Mouse (Mus musculus) frontal cortex, postnatal 14 days (tissue): ENCODE measurements around the gene Lyg1.

Experiments
- DNase-seq, 2 experiments: peaks; one replicate each; pipeline ENCODE4 v3.0.0; 2022; ENCODE audit warnings: low spot score in 2 of 2

Lyg1 gene

DNA sequence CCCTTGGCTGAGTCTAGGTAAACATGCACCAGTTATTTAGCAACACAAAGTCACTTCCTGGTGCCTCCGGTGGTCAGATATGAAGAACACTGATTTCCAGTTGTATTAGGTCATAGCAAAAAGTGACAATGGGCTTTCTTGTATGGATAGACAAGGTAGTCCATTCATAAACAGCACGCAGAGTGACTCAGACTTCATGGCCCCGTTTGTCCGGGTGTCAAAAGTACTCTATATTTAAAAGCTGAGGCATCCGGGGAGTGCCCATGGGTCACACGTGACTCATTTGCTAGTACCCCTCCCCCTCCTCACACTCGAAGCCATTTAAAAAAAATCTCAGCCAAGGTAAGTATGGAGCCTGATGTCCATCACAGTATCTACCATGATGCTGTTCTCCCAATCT, 2.8 kb downstream of the Lyg1 start:
- no peak for DNase-seq

DNA sequence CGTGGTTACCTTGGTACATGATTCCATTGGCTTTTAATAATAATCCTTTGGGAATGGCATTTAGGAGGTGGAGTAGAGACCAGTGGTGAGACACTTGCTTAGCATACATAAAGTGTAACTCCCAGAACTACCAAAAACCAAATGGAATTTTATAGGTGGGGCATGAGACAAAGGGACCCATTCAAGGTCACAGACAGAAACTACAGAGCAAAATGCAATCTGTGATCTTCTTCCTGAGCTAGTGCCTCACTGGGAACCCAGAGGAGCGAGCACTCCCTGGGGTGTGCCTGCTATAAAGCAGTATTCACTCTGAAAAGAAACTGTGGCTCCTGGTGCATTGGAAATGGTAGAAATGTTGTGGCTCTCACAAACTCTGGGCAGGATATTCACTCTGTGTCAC, 8.7 kb downstream of the Lyg1 start:
- DNase-seq: no peak

DNA sequence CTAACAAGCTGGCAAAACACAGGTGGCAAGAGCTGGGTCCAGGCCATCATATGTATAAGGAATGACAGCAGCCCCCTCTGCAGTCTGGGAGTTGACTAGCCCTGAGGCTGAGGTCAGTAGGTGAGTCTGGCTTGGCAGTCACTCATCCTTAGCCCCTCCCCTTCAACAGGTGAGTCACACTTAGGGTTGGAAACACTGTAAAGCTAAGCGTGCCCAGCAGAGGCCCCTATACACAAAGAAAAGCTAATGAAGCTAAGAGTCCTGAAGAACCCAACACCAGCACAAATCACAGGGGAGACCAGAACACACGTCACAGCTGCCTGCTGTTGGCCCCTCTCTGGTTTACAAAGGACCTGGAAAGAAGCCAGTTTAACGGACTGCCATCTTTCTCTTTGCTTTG, 25.8 kb downstream of the Lyg1 start:
- DNase-seq: no peak

DNA sequence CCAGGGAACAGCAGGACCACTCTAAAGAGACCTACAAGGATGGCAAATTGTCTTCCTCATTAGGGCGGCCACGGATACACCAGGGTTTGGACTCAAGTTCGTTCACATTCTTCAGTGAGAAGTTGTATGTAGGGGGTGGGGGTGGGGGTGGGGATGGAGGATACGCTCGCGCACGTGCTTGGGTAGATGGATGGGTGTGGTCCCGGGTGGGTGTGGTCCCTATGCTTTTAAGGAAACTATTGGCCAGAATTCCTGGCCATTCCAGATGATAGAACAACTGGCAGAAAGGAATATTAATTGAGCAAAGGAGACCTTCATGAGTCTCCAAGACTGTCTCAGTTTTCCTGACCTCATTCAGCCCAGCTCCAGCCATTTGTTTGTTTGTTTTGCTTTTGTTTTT, 31.6 kb downstream of the Lyg1 start:
- DNase-seq: no peak

DNA sequence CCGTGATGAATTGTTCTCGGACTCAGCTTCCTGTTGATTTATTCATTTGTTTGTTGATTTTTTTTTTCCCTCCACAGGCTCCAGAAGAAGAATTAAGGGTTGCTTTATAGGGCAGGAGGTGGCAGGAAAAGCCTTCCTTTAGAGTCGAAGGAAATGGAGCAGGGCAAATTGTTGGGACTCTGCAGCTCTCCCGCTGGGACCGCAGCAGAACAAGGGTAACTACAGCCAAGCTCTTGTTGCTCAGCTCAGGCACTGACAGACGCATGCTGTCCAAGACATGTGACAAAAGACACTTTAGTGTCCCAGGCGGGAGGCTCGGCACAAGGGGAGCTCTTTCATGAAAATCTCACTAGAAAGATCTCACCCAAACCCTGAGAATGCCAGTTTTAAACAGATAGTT, 35.0 kb downstream of the Lyg1 start:
- no peak for DNase-seq

DNA sequence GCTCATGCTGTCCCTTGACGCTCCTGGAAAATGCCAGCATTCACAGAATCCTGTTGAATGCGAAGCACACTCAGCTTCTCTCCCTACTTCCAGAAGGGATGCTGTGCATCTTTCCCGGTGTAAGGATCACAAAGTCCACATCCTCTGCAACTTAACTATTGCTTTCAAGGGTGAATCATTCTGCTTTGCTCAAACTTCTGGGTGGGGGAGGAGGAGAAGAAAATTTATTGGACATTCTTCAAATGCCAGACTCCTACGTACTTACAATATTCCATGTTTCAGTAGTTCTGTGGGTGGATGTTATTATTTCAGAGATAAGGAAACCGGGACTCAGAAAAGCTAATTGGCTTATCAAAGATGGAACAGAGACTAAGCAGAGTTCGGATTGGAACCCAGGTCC, 39.5 kb downstream of the Lyg1 start:
- DNase-seq: no peak

DNA sequence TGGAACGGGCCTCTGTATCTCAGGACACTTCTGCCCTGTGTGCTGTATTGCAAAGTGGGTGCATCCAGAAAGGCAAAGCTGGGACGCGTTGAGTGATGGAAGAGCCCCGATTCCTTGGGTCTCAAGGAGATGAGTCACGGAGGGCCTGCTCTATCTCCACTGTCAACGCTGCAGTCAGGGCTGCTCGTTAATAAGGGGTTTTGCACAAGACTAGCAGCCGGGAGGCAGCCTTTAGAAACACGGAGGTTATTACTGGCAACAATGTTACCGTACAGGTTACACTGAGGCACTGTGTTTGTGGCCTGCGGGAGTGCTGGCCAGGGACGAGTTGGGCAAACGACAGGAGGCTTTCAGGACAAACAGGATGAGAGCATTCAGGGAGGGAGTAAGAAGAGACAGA, 39.9 kb downstream of the Lyg1 start:
- no peak for DNase-seq

DNA sequence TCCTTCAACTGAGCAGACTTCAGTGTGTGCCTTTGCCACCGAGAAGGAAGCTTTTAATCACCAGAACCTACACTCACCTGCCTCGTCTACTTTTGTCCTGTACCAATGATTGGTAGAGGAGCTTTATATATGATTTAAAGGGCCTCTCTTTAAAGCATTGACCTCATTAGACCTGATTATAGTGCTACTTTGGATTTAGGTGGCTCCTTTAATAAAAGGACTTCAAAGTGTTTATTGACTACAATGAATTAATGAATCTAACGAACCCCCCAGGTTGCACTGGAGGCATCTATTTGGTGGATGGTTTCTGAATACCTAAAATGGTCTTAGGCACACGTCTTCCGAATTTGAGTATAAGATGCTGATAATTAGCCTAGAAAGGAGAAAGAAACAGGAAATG, 41.2 kb downstream of the Lyg1 start, which contains the start of gene Lyg2:
Gene Lyg2, minus strand, starts transcription at position 101 of the 400 bp plus-strand sequence.
- no peak for DNase-seq

DNA sequence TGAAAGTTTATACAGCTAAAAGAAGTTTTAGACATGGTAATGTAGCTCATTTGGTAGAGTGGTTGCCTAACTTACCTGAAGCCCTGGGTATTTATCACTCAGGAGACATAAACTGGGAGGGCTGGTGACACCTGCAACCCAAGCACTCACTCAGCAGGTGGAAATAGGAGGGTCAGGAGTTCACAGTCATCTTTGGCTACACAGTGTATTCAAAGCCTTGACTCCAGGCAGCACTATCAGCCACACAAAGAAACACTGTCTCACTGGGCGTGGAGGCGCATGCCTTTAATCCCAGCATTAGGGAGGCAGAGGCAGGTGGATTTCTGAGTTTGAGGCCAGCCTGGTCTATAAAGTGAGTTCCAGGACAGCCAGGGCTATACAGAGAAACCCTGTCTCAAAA, 44.8 kb downstream of the Lyg1 start:
- no peak for DNase-seq

DNA sequence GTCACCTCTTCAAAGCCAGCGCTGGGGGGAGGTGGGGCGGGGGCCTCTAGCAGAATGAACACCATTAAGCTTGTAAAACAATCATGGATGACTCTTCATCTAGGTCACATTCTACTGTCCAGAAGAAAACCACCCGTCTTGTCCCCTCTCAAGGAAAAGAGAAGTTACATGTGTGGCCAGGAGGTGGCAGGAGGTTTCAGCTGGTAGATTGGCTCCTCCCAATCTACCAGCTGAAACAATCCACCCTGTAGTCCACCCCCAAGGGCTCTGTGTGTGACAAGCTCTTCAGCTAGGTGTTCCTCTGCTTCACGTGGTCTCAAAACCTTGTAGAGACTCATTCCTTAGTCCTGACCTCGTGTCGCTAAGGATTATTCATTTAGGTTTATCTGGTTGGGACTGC, 54.4 kb downstream of the Lyg1 start:
- DNase-seq: no peak

DNA sequence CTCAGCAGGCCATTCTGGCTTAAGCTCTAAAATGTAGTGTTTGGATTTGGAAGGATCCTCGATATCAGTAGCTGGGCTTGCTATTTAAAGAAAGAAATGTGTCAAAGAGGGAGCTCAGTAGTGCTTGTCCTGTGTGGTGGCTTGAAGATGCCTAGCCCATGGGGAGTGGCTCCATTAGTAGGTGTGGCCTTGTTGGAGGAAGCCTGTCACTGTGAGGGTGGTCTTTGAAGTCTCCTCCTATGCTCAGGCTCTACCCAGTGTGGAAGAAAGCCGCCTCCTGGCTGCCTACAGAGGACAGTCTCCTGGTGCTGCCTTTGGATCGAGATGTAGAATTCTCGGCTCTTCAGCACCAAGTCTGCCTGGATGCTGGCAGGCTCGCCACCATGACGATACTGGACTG, 57.3 kb downstream of the Lyg1 start:
- DNase-seq: no peak

DNA sequence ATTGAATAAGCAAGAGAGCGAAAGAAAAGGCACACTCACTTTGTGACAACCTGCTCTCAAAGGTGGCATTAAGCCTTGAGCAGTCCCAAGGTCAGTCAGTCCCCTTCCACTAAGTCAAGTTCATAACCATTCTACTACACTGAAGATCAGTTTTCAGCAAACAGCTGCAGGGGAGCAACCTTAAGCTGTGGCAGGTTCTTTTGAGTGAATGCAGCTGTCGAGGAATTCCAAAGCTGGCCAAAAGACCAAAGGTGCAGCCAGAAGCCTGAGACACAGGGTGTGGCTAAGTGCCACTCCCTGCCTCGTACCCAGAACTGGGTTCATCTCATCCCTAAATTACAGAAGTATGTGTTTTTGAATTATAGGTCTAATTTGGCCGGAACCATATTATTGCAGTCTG, 57.7 kb downstream of the Lyg1 start:
- DNase-seq: no peak
